Mouse (Mus musculus): Measurements from ENCODE around the gene Ubxn6.

- no peak for TF ChIP-seq CTCF (IDR thresholded peaks at IDR 0.05)
- TF ChIP-seq EP300 (IDR thresholded peaks at IDR 0.05), result no peak
Measured at GRCm38 (mm10) chr17:56030238-56030870, 44.5 kb downstream of the Ubxn6 start.

Measured in lung, postnatal 0 days (tissue).